Mouse (Mus musculus) liver, adult 2 months (tissue): ENCODE measurements around the gene Ifitm1.

Experiments
- CTCF ChIP-seq: fragments of 200-500 bp; IDR thresholded peaks from 2 replicates; pipeline ENCODE4 v1.5.1; 2011; ENCODE audit warnings: low read depth, low read length, control low read depth
- POLR2A ChIP-seq: fragments of 200-500 bp; IDR thresholded peaks from 2 replicates; pipeline ENCODE4 v1.6.1; 2011; ENCODE audit warnings: low read length, control low read depth; ENCODE audit not compliant: insufficient read depth; ENCODE audit errors: extremely low read depth

- TF ChIP-seq POLR2A (no peak), CTCF (no peak)
Measured at GRCm38 (mm10) chr7:140971479-140972171, 4.6 kb downstream of the Ifitm1 start.
